In genomic region chr9:119378231-119378630, GRCm38 (mm10) we compare ENCODE assay signal across 24 mouse cellular contexts. TPM values are rescaled to one million over a fixed set of nuclear protein-coding genes. Genes with fewer than 3 reads are reported as not detected.
"Had no signal": no experiment of that assay in that cellular context is flagged by ENCODE, and none has a peak within 500 bp of the region (broad histone marks: within the 10 kb centered on the region; RNA-seq: fewer than 3 reads in every experiment).

No protein-coding gene starts in this region.

- H3K9ac ChIP-seq: liver, embryonic 15.5 days; liver, postnatal 0 days; lung, embryonic 15.5 days; midbrain, embryonic 12.5 days; neural tube, embryonic 12.5 days; stomach, embryonic 15.5 days had no signal

- H3K27me3 ChIP-seq: liver, embryonic 15.5 days; lung, embryonic 15.5 days; midbrain, embryonic 12.5 days; neural tube, embryonic 12.5 days; stomach, embryonic 15.5 days had no signal

- H3K4me3 ChIP-seq: liver, embryonic 15.5 days; lung, embryonic 15.5 days; midbrain, embryonic 10.5 days; midbrain, embryonic 12.5 days; myocyte; neural tube, embryonic 12.5 days; stomach, embryonic 15.5 days had no signal

- H3K36me3 ChIP-seq: liver, embryonic 15.5 days; neural tube, embryonic 12.5 days; stomach, embryonic 15.5 days had no signal

- H3K9me3 ChIP-seq: liver, embryonic 15.5 days; lung, embryonic 15.5 days; midbrain, embryonic 10.5 days; midbrain, embryonic 12.5 days; neural tube, embryonic 12.5 days; stomach, embryonic 15.5 days had no signal

- ATAC-seq: liver, postnatal 0 days; lung, postnatal 0 days; midbrain, embryonic 16.5 days had no signal

- H3K4me2 ChIP-seq: liver, embryonic 15.5 days; lung, embryonic 15.5 days; midbrain, embryonic 12.5 days; neural tube, embryonic 12.5 days; stomach, embryonic 15.5 days had no signal

- H3K27ac ChIP-seq: liver, embryonic 15.5 days; lung, embryonic 15.5 days; macrophage; midbrain, embryonic 10.5 days; midbrain, embryonic 12.5 days; neural tube, embryonic 12.5 days; stomach, embryonic 15.5 days; stomach, postnatal 0 days had no signal

- DNase-seq: liver, postnatal 0 days; lung, adult 2 months; lung, postnatal 14 days; lung, postnatal 36 days; midbrain, embryonic 14.5 days; retina, postnatal 1 day; right cerebral cortex, adult 18-20 months; thymus, adult 2 months; thymus, postnatal 25 days; thymus, postnatal 4 days had no signal

- H3K4me1 ChIP-seq: liver, embryonic 15.5 days; lung, embryonic 15.5 days; midbrain, embryonic 12.5 days; neural tube, embryonic 12.5 days; stomach, embryonic 15.5 days had no signal

RNA-seq across cellular contexts. Expression of gene Slc22a14, which starts 12.9 kb away (rescaled TPM):
- total RNA-seq: megakaryocyte, adult 5-6 weeks; megakaryocyte-erythroid progenitor cell, adult 5-6 weeks had no signal
- polyA plus RNA-seq: liver, postnatal 0 days; lung, embryonic 15.5 days; lung, postnatal 0 days; macrophage; midbrain, embryonic 10.5 days; midbrain, embryonic 12.5 days; midbrain, embryonic 14.5 days; myocyte; neural tube, embryonic 12.5 days; neural tube, embryonic 14.5 days; stomach, postnatal 0 days had no signal
